Mouse (Mus musculus): ENCODE results near the gene Dach1.

Gene Dach1

GRCm38 (mm10) chr14:98109929-98110328, 59.6 kb downstream of the Dach1 start:
- no peak for DNase-seq (ENCODE audit: low spot score in 2 of 2)

- DNase-seq (ENCODE audit: low spot score in 2 of 2), result no peak
Observed at GRCm38 (mm10) chr14:98108764-98109163, 60.8 kb downstream of the Dach1 start.

- DNase-seq (ENCODE audit: low spot score in 2 of 2), result no peak
Observed at GRCm38 (mm10) chr14:98106208-98106607, 63.4 kb downstream of the Dach1 start.

- DNase-seq (ENCODE audit: low spot score in 2 of 2), result no peak
Observed at GRCm38 (mm10) chr14:98104314-98104955, 65.1 kb downstream of the Dach1 start.

GRCm38 (mm10) chr14:98095229-98095628, 74.3 kb downstream of the Dach1 start:
- DNase-seq (ENCODE audit: low spot score in 2 of 2), result no peak

DNA sequence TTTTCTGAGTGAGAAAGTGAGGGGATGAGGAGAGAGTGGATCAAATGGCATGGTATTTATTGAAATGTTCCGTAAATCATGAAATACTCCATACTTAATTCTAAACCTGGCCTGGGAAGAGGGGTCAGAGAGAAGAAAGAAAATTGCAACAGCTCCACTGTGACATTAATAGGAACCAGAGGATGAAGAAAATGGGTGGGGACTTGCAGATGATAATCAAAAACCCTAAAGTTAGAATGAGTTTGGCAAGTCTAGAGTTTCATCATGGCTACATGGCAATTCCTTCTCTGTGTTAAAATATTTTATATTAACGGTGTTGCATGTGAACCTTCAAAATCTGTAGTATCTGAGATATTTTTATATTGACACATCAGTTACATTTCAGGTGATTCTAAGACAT, 80.3 kb downstream of the Dach1 start:
- DNase-seq (ENCODE audit: low spot score in 2 of 2), result no peak

GRCm38 (mm10) chr14:98087355-98087754, 82.2 kb downstream of the Dach1 start:
- DNase-seq (ENCODE audit: low spot score in 2 of 2), result no peak

- no peak for DNase-seq (ENCODE audit: low spot score in 2 of 2)
Observed at GRCm38 (mm10) chr14:98086794-98087193, 82.8 kb downstream of the Dach1 start.

GRCm38 (mm10) chr14:98085141-98085540, 84.4 kb downstream of the Dach1 start:
- DNase-seq (ENCODE audit: low spot score in 2 of 2), result no peak

DNA sequence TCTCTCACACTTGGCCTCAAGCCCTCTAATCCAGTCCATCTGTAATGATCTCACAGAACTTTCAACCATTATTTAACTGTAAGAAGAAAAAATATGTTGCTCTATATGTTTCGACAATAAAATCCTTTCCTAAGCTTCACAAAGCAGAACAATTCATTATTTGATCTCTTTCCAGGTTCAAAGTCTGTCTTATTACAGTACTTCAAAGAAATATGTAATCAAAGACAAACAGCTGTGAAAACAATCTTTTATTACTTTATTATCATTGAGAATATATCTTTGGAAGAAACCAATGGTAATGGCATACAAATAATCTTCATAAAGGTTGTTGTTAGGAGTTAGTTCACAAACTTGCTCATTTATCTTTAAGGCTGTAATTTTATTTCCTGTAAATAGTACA, 84.8 kb downstream of the Dach1 start:
- no peak for DNase-seq (ENCODE audit: low spot score in 2 of 2)

- no peak for DNase-seq (ENCODE audit: low spot score in 2 of 2)
Observed at GRCm38 (mm10) chr14:98083419-98083818, 86.1 kb downstream of the Dach1 start.

DNA sequence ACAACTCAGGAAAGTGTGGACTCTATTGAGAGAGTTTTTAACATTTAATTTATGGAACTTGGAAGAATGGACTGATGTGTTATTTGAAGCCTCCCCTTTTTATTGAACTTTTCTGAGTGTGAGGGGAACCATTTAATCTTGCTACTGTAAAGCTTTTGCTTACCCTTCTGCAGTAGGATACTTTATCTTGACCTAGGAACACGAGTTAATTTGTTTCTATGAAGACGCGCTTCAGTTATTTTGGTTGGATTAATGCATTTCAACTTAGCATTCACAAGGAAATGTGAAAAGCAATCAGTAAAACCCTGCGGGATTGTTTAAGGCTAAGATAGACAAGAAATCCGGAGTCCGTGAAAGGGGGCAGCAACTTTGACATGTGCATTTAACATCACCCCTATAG, 89.6 kb downstream of the Dach1 start:
- DNase-seq (ENCODE audit: low spot score in 2 of 2), result no peak

DNA sequence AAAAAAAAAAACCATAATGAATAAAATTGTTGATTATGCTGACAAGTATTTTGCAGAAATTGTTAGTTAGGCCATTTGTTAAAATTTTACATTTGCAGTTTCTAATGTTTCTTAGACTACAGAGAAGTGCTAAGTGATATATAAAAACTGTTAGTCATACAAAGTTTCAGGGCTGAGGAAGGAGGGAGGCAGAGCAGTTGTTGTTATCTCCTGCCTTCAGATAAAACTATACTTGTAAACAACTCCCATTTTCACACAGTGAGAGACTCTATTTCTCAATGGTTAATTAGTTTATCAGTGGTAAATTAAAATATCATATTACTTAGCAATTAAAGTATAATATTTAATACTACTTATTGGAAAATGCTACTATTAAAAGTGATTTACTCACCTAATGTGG, 91.6 kb downstream of the Dach1 start:
- no peak for DNase-seq (ENCODE audit: low spot score in 2 of 2)

GRCm38 (mm10) chr14:98073421-98074080, 96.0 kb downstream of the Dach1 start:
- no peak for DNase-seq (ENCODE audit: low spot score in 2 of 2)

GRCm38 (mm10) chr14:98072647-98073420, 96.7 kb downstream of the Dach1 start:
- DNase-seq (ENCODE audit: low spot score in 2 of 2), result no peak

GRCm38 (mm10) chr14:98071877-98072276, 97.7 kb downstream of the Dach1 start:
- no peak for DNase-seq (ENCODE audit: low spot score in 2 of 2)

DNA sequence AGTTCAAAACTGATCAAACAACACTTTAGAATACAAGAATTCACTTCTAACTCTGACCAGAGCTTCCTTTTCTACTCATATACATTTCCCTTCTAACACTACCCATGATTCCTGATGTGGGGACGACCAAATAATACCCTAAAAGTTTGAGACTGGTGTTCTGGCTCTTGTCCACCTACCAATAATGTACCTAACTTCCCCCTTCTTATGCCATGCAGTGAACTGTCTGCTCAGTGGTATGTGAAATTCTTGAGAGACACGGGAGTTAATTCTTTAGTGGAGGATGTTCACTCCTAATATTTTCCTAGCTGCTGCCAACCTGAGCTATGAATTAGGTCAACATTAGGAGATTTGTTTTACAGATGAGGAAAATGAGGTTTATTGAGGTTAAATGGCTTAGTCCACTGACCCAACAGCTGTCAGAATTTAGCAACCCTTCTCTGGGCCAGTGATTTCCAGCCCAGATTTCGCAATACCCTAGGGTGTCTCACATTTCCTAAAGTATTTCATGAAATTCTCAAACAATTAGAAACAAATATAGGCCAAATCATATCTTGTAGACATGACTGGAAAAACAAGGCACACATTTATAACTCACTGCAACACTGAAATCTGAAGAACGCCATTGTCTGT, 102.2 kb downstream of the Dach1 start:
- no peak for DNase-seq (ENCODE audit: low spot score in 2 of 2)

- DNase-seq (ENCODE audit: low spot score in 2 of 2), result no peak
Observed at GRCm38 (mm10) chr14:98064190-98064589, 105.4 kb downstream of the Dach1 start.

GRCm38 (mm10) chr14:98049329-98049728, 120.2 kb downstream of the Dach1 start:
- DNase-seq (ENCODE audit: low spot score in 2 of 2), result no peak

DNA sequence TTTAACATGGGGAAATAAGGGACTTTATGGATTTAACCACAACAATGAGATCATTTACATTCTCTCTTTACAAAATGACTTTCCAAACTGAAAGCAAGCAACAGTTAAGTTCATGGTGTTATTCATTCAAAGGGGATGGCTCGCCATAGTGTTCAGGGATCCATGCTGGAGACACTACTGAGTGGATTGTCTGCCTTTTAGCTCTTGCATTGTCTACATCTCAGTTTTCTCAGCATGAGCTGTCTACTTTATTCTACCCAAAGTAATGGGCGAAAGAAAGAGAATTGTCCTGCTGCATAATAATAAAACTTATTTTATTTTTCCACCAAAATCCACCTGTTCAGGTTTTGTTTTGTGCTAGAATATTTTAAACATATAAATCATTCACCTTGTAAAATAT, 121.2 kb downstream of the Dach1 start:
- no peak for DNase-seq (ENCODE audit: low spot score in 2 of 2)

DNA sequence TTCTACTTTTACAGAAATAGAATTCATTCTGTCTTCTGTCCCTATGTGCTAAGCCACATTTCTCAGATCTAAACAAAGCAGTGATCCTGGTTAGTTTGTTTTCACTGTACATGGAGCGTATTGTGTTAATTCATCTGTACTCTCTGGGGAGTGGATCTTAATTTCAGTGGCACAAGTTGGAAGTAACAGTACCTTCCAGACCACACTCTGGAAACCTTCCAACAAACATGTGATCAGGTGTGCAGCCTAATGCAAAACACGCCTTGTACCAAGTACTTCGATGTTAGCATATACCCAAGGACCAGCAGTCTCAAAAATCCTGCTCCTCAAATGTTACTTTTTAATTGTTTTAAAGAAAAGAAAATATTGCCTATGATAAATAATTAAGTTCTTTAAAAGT, 121.9 kb downstream of the Dach1 start:
- DNase-seq (ENCODE audit: low spot score in 2 of 2), result no peak

- DNase-seq (ENCODE audit: low spot score in 2 of 2), result no peak
Observed at GRCm38 (mm10) chr14:98046960-98047359, 122.6 kb downstream of the Dach1 start.

Data from spleen, postnatal 14 days (tissue).